Mouse (Mus musculus) testis, adult 2 months (tissue): ENCODE results near the gene Cript.

Source experiments
- CTCF ChIP-seq: fragments of 200-500 bp; IDR thresholded peaks from 2 replicates; pipeline ENCODE4 v1.5.1; 2012; ENCODE audit warnings: low read depth, mild to moderate bottlenecking, inconsistent platforms, low read length, moderate library complexity; ENCODE audit not compliant: control insufficient read depth, insufficient read depth, insufficient replicate concordance
- POLR2A ChIP-seq: fragments of 200-500 bp; IDR thresholded peaks from 2 replicates; pipeline ENCODE4 v1.6.1; 2012; ENCODE audit warnings: low read depth, mild to moderate bottlenecking, inconsistent platforms, low read length, moderate library complexity; ENCODE audit not compliant: control insufficient read depth

DNA sequence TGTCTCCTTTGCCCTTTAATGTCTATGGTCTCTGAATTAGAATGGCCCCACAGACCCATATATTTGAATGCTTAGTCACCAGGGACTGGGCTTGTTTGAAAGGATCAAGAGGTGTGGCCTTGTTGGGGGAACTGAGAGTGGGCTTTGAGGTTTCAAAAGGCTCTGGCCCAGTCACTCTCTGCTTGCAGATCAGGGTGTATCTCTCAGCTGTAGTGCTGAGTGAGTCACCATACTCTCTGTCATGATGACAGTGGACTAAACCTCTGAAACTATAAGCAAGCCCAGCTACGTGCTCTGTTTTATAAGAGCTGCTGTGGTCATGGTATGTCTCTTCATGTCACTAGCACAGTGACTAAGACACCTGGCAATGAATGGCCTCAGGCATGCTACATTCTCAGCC is 27.1 kb downstream of the Cript start:
- TF ChIP-seq CTCF (no peak), POLR2A (no peak)
